Mouse (Mus musculus): Measurements from ENCODE around the gene Katnb1. TPM values are rescaled to one million over a fixed set of nuclear protein-coding genes. Genes with fewer than 3 reads are reported as not detected.

Katnb1 gene
- polyA plus RNA-seq, 1 experiment from 2014 or later = 18.4 TPM

DNA sequence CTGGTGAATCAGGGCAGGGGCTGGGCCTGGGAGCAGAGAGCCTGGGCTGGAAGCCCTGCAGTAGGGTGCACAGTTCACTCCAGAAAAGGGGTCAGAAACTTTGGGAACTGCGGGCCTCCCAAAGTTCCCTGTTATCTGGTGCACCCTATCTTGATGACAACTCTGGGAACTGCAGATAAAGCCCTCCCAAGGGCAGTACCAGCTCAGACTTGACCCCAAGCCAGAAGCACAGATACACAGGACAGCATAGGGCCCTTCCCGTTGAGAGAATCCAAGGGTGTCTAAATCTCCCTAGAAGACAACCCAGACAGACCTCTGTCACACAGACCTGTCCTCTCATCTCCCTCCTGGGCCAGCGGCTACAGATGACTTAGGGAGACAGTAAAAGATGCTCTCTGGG, 69.6 kb downstream of the Katnb1 start:
- H3K4me3 ChIP-seq = no peak overlapping the region
- WGBS = 59% methylated on average over 3 of the region's 3 CpGs
- H3K36me3 ChIP-seq = no peaks in the 10 kb centered on the region
- H3K9ac ChIP-seq = no peak overlapping the region
- no peak overlapping the region for H3K27ac ChIP-seq (ENCODE audit: poor library complexity, severe bottlenecking)
- no peaks in the 10 kb centered on the region for H3K9me3 ChIP-seq (replicated peaks)
- peaks cover 10% of the 10 kb centered on the region for H3K4me1 ChIP-seq (replicated peaks)
- no peaks in the 10 kb centered on the region for H3K27me3 ChIP-seq (replicated peaks)
- no peak for ATAC-seq (ENCODE audit: insufficient number of reproducible peaks, low FRiP score)
- no peak overlapping the region for H3K4me2 ChIP-seq

Other genes with a start within 250 kb of the Katnb1 start
- gene Coq9, start 242.9 kb upstream of the Katnb1 start, polyA plus RNA-seq (2016; fragmentation: Nextera tagmentation; extraction: Ambion mirVana) = 118 and 121 TPM in 2 replicates
- gene Ciapin1, start 242.8 kb upstream of the Katnb1 start, polyA plus RNA-seq (2016; fragmentation: Nextera tagmentation; extraction: Ambion mirVana) = 102 and 109 TPM in 2 replicates
- gene Polr2c, start 223.7 kb upstream of the Katnb1 start, polyA plus RNA-seq (2016; fragmentation: Nextera tagmentation; extraction: Ambion mirVana) = 122 and 126 TPM in 2 replicates
- 53.3 and 54.2 TPM in 2 replicates for gene Dok4, start 204.9 kb upstream of the Katnb1 start, polyA plus RNA-seq (2016; fragmentation: Nextera tagmentation; extraction: Ambion mirVana)
- gene Ccdc102a, start 163.1 kb upstream of the Katnb1 start, polyA plus RNA-seq (2016; fragmentation: Nextera tagmentation; extraction: Ambion mirVana) = 26.2 and 28.2 TPM in 2 replicates
- gene Adgrg5, start 157.5 kb upstream of the Katnb1 start, polyA plus RNA-seq (2016; fragmentation: Nextera tagmentation; extraction: Ambion mirVana) = 0.09 TPM in 1 of 2 replicates, not detected in the other
- 4.9 and 6.0 TPM in 2 replicates for gene Adgrg1, start 106.4 kb upstream of the Katnb1 start, polyA plus RNA-seq (2016; fragmentation: Nextera tagmentation; extraction: Ambion mirVana)
- 2.7 and 3.1 TPM in 2 replicates for gene Adgrg3, start 63.5 kb upstream of the Katnb1 start, polyA plus RNA-seq (2016; fragmentation: Nextera tagmentation; extraction: Ambion mirVana)
- gene Drc7, start 26.1 kb upstream of the Katnb1 start, polyA plus RNA-seq (2016; fragmentation: Nextera tagmentation; extraction: Ambion mirVana) = not detected in 2 replicates
- 13.4 and 16.4 TPM in 2 replicates for gene Kifc3, start 121.6 kb downstream of the Katnb1 start, polyA plus RNA-seq (2016; fragmentation: Nextera tagmentation; extraction: Ambion mirVana)
- 0.26 and 1.0 TPM in 2 replicates for gene Cngb1, start 225.4 kb downstream of the Katnb1 start, polyA plus RNA-seq (2016; fragmentation: Nextera tagmentation; extraction: Ambion mirVana)
- gene Tepp, start 229.4 kb downstream of the Katnb1 start, polyA plus RNA-seq (2016; fragmentation: Nextera tagmentation; extraction: Ambion mirVana) = 0.53 TPM in 1 of 2 replicates, not detected in the other

All from heart, embryonic 12.5 days (tissue).